Mouse (Mus musculus) neural tube, embryonic 12.5 days (tissue): ENCODE data around the gene Ston2. TPM values are rescaled to one million over a fixed set of nuclear protein-coding genes. Genes with fewer than 3 reads are reported as not detected.
A peak's percentile ranks its signal among the peaks of the same experiment; 100 is the strongest.

Experiments
- ATAC-seq: fragments of 200-750 bp; cut with Nextera tagmentation; 2 replicates; pipeline ENCODE4 v1.8.0; 2017; ENCODE audit warnings: low read depth, mild to moderate bottlenecking, moderate TSS enrichment, moderate library complexity; ENCODE audit not compliant: low FRiP score
- H3K27ac ChIP-seq: fragments of 300-500 bp; sonication (generic); 2 replicates; pipeline ENCODE4 v1.5.1; 2016
- H3K27me3 ChIP-seq: fragments of 300-500 bp; sonication (generic); replicated peaks from 2 replicates; pipeline ENCODE4 v1.6.1; 2016; ENCODE audit warnings: mild to moderate bottlenecking
- H3K36me3 ChIP-seq: fragments of 300-500 bp; sonication (generic); 2 replicates; pipeline ENCODE4 v1.6.1; 2016; ENCODE audit warnings: mild to moderate bottlenecking
- H3K4me1 ChIP-seq: fragments of 300-500 bp; sonication (generic); 2 replicates; pipeline ENCODE4 v1.6.1; 2016
- H3K4me2 ChIP-seq: fragments of 300-500 bp; sonication (generic); replicated peaks from 2 replicates; pipeline ENCODE4 v1.6.1; 2016; ENCODE audit warnings: mild to moderate bottlenecking
- H3K4me3 ChIP-seq: fragments of 300-500 bp; sonication (generic); 2 replicates; pipeline ENCODE4 v1.5.1; 2016
- H3K9ac ChIP-seq: fragments of 300-500 bp; sonication (generic); 2 replicates; pipeline ENCODE4 v1.6.1; 2016; ENCODE audit warnings: mild to moderate bottlenecking
- H3K9me3 ChIP-seq: fragments of 300-500 bp; sonication (generic); 2 replicates; pipeline ENCODE4 v1.6.1; 2016; ENCODE audit warnings: mild to moderate bottlenecking
- WGBS: fragments of 180-500 bp; shearing (Covaris S2); methylation state at CpG from one replicate; pipeline ENCODE4 v1.1.7; 2016; 5-methylcytosine and 5-hydroxymethylcytosine counted together
- polyA plus RNA-seq: library from polyadenylated mRNA; unstranded; fragments of >200 nt; fragmentation: Nextera tagmentation; extraction: Ambion mirVana; gene quantifications from 2 replicates; pipeline ENCODE4 v1.2.1, GENCODE M21; 2016

The Ston2 gene
- polyA plus RNA-seq, 1 experiment from 2014 or later = 7.9 TPM

- H3K9me3 ChIP-seq = no peaks in the 10 kb centered on the region
- H3K27me3 ChIP-seq = no peaks in the 10 kb centered on the region
- H3K4me3 ChIP-seq = no peak overlapping the region
- peak overlapping the region; percentile 53 for H3K4me2 ChIP-seq
- peaks cover 33% of the 10 kb centered on the region for H3K4me1 ChIP-seq
- no peaks in the 10 kb centered on the region for H3K36me3 ChIP-seq
- ATAC-seq = peak; percentile 34
- H3K9ac ChIP-seq = 0 out of 2 replicates have a peak overlapping the region, but pooled peaks have one; percentile 17
- no peak overlapping the region for H3K27ac ChIP-seq
- 26% methylated on average over 11 of the region's 11 CpGs for WGBS
Measured at GRCm38 (mm10) chr12:91684840-91685415, 103.3 kb downstream of the Ston2 start.

GRCm38 (mm10) chr12:91684101-91684839 lies 103.9 kb downstream of the Ston2 start:
- Histone ChIP-seq H3K4me1 (peaks cover 36% of the 10 kb centered on the region), H3K4me2 (peak overlapping the region; percentile 53), H3K36me3 (no peaks in the 10 kb centered on the region), H3K27me3 (no peaks in the 10 kb centered on the region), H3K4me3 (no peak overlapping the region), H3K9ac (peak overlapping the region; percentile 17; the same call in 1 of the 2 replicates), H3K27ac (no peak overlapping the region), H3K9me3 (no peaks in the 10 kb centered on the region)
- peak; percentile 76 for ATAC-seq
- WGBS = 20% methylated on average over 15 of the region's 15 CpGs

GRCm38 (mm10) chr12:91683549-91684100 lies 104.6 kb downstream of the Ston2 start:
- Histone ChIP-seq H3K36me3 (no peaks in the 10 kb centered on the region), H3K4me2 (peak overlapping the region; percentile 53), H3K27me3 (no peaks in the 10 kb centered on the region), H3K4me1 (peaks cover 36% of the 10 kb centered on the region), H3K9me3 (no peaks in the 10 kb centered on the region), H3K27ac (no peak overlapping the region), H3K4me3 (no peak overlapping the region), H3K9ac (no peak overlapping the region)
- no peak for ATAC-seq
- WGBS = 29% methylated on average over 15 of the region's 15 CpGs

- Histone ChIP-seq H3K36me3 (no peaks in the 10 kb centered on the region), H3K9ac (no peak overlapping the region), H3K27me3 (no peaks in the 10 kb centered on the region), H3K4me1 (peaks cover 36% of the 10 kb centered on the region), H3K9me3 (no peaks in the 10 kb centered on the region), H3K4me2 (no peak overlapping the region; the same call in 1 of the 2 replicates), H3K27ac (no peak overlapping the region), H3K4me3 (no peak overlapping the region)
- 64% methylated on average over 3 of the region's 3 CpGs for WGBS
- ATAC-seq = no peak
Measured at GRCm38 (mm10) chr12:91683096-91683495, 105.1 kb downstream of the Ston2 start.

- no peak overlapping the region for H3K4me3 ChIP-seq
- peak overlapping the region; percentile 28; the same call in 1 of the 2 replicates for H3K4me2 ChIP-seq
- 46% methylated on average over 14 of the region's 14 CpGs for WGBS
- H3K27ac ChIP-seq = no peak overlapping the region
- ATAC-seq = peak; percentile 72
- H3K4me1 ChIP-seq = peaks cover 18% of the 10 kb centered on the region
- no peaks in the 10 kb centered on the region for H3K9me3 ChIP-seq
- H3K36me3 ChIP-seq = no peaks in the 10 kb centered on the region
- H3K9ac ChIP-seq = no peak overlapping the region
- no peaks in the 10 kb centered on the region for H3K27me3 ChIP-seq
Measured at GRCm38 (mm10) chr12:91679320-91680064, 108.7 kb downstream of the Ston2 start.

GRCm38 (mm10) chr12:91675937-91676336 lies 112.2 kb downstream of the Ston2 start:
- Histone ChIP-seq H3K4me2 (no peak overlapping the region), H3K4me3 (no peak overlapping the region), H3K9ac (no peak overlapping the region), H3K27ac (no peak overlapping the region), H3K27me3 (no peaks in the 10 kb centered on the region), H3K36me3 (no peaks in the 10 kb centered on the region), H3K9me3 (no peaks in the 10 kb centered on the region), H3K4me1 (peaks cover 3% of the 10 kb centered on the region; the same call in 1 of the 2 replicates)
- WGBS = 92% methylated on average over 9 of the region's 9 CpGs
- no peak for ATAC-seq

- no peak overlapping the region for H3K4me2 ChIP-seq
- no peaks in the 10 kb centered on the region for H3K36me3 ChIP-seq
- no peak overlapping the region for H3K27ac ChIP-seq
- no peaks in the 10 kb centered on the region for H3K4me1 ChIP-seq
- H3K9ac ChIP-seq = no peak overlapping the region
- H3K9me3 ChIP-seq = no peaks in the 10 kb centered on the region
- ATAC-seq = no peak
- no peak overlapping the region for H3K4me3 ChIP-seq
- WGBS = 90% methylated on average over 6 of the region's 6 CpGs
- no peaks in the 10 kb centered on the region for H3K27me3 ChIP-seq
Measured at GRCm38 (mm10) chr12:91673141-91673540, 115.0 kb downstream of the Ston2 start.

GRCm38 (mm10) chr12:91672528-91672927 lies 115.7 kb downstream of the Ston2 start:
- Histone ChIP-seq H3K4me1 (no peaks in the 10 kb centered on the region), H3K9ac (no peak overlapping the region), H3K4me2 (no peak overlapping the region), H3K27ac (no peak overlapping the region), H3K27me3 (no peaks in the 10 kb centered on the region), H3K9me3 (no peaks in the 10 kb centered on the region), H3K36me3 (no peaks in the 10 kb centered on the region), H3K4me3 (no peak overlapping the region)
- no peak for ATAC-seq
- WGBS = 84% methylated on average over 7 of the region's 7 CpGs

- Histone ChIP-seq H3K4me2 (no peak overlapping the region), H3K9me3 (no peaks in the 10 kb centered on the region), H3K4me3 (no peak overlapping the region), H3K9ac (no peak overlapping the region), H3K36me3 (no peaks in the 10 kb centered on the region), H3K4me1 (no peaks in the 10 kb centered on the region), H3K27ac (no peak overlapping the region), H3K27me3 (no peaks in the 10 kb centered on the region)
- no peak for ATAC-seq
- 75% methylated on average over 16 of the region's 16 CpGs for WGBS
Measured at GRCm38 (mm10) chr12:91668529-91669245, 119.5 kb downstream of the Ston2 start.

- no peaks in the 10 kb centered on the region for H3K27me3 ChIP-seq
- no peaks in the 10 kb centered on the region for H3K36me3 ChIP-seq
- no peaks in the 10 kb centered on the region for H3K4me1 ChIP-seq
- H3K9ac ChIP-seq = no peak overlapping the region
- H3K27ac ChIP-seq = no peak overlapping the region
- H3K4me2 ChIP-seq = no peak overlapping the region
- no peaks in the 10 kb centered on the region for H3K9me3 ChIP-seq
- WGBS = 83% methylated on average over 7 of the region's 7 CpGs
- no peak overlapping the region for H3K4me3 ChIP-seq
- ATAC-seq = no peak
Measured at GRCm38 (mm10) chr12:91667741-91668140, 120.4 kb downstream of the Ston2 start.

- Histone ChIP-seq H3K36me3 (no peaks in the 10 kb centered on the region), H3K27ac (no peak overlapping the region), H3K9ac (no peak overlapping the region), H3K4me1 (no peaks in the 10 kb centered on the region), H3K4me2 (no peak overlapping the region), H3K9me3 (no peaks in the 10 kb centered on the region), H3K27me3 (no peaks in the 10 kb centered on the region), H3K4me3 (no peak overlapping the region)
- WGBS = 72% methylated on average over 3 of the region's 3 CpGs
- ATAC-seq = no peak
Measured at GRCm38 (mm10) chr12:91666607-91667006, 121.6 kb downstream of the Ston2 start.
